Mouse (Mus musculus) mouse trophoblast stem cell (cell line): ENCODE results near the gene Olfr1269.

Experiments
- in situ Hi-C, 2 experiments: fragments of 300-500 bp; cut with MseI, MboI; formaldehyde crosslinking; loops; 2 replicates in 1 of 2; 3 replicates in 1 of 2; pipeline ENCODE4 v1.15.1; 2025

Olfr1269 gene

GRCm38 (mm10) chr2:90121312-90121711 is at the start of gene Olfr1269:
TSS of gene Olfr1269 (minus strand) at chr2:90121412.
- in situ Hi-C loops, result no loop called here

- in situ Hi-C loops, result no loop called here
Observed at GRCm38 (mm10) chr2:90153916-90154315, 32.7 kb upstream of the Olfr1269 start.

- in situ Hi-C loops, result no loop called here
Observed at GRCm38 (mm10) chr2:90152991-90153390, 31.8 kb upstream of the Olfr1269 start, which contains the start of gene Olfr1270. TSS of gene Olfr1270 (minus strand) at chr2:90153091.

GRCm38 (mm10) chr2:90142196-90142595 is 21.0 kb upstream of the Olfr1269 start, which contains the start of gene Olfr32:
TSS of gene Olfr32 (minus strand) at chr2:90142296.
- in situ Hi-C loops, result no loop called here

- in situ Hi-C loops, result no loop called here
Observed at GRCm38 (mm10) chr2:90070065-90070464, 51.1 kb downstream of the Olfr1269 start.
